Mouse (Mus musculus) liver, embryonic 15.5 days (tissue): Measurements from ENCODE around the gene Elavl4. TPM values are rescaled to one million over a fixed set of nuclear protein-coding genes. Genes with fewer than 3 reads are reported as not detected.

ENCODE experiments used
- ATAC-seq: fragments of 200-750 bp; cut with Nextera tagmentation; 2 replicates; pipeline ENCODE4 v1.8.0; 2017; ENCODE audit warnings: moderate number of reproducible peaks, mild to moderate bottlenecking, moderate library complexity; ENCODE audit not compliant: insufficient read depth
- H3K27ac ChIP-seq: fragments of 300-500 bp; sonication (generic); replicated peaks from 2 replicates; pipeline ENCODE4 v1.5.1; 2015; ENCODE audit warnings: mild to moderate bottlenecking, inconsistent platforms
- H3K27me3 ChIP-seq: fragments of 300-500 bp; sonication (generic); 2 replicates; pipeline ENCODE4 v1.6.1; 2015; ENCODE audit warnings: mild to moderate bottlenecking, inconsistent platforms
- H3K36me3 ChIP-seq: fragments of 300-500 bp; sonication (generic); replicated peaks from 2 replicates; pipeline ENCODE4 v1.6.1; 2015; ENCODE audit warnings: moderate library complexity, mild to moderate bottlenecking, inconsistent platforms
- H3K4me1 ChIP-seq: fragments of 300-500 bp; sonication (generic); replicated peaks from 2 replicates; pipeline ENCODE4 v1.6.1; 2015; ENCODE audit warnings: inconsistent platforms
- H3K4me2 ChIP-seq: fragments of 300-500 bp; sonication (generic); 2 replicates; pipeline ENCODE4 v1.6.1; 2015; ENCODE audit warnings: moderate library complexity, mild to moderate bottlenecking, inconsistent platforms
- H3K4me3 ChIP-seq: fragments of 300-500 bp; sonication (generic); replicated peaks from 2 replicates; pipeline ENCODE4 v1.5.1; 2015; ENCODE audit warnings: mild to moderate bottlenecking, inconsistent platforms
- H3K9ac ChIP-seq: fragments of 300-500 bp; sonication (generic); 2 replicates; pipeline ENCODE4 v1.6.1; 2015; ENCODE audit warnings: moderate library complexity, mild to moderate bottlenecking, inconsistent platforms
- H3K9me3 ChIP-seq: fragments of 300-500 bp; sonication (generic); replicated peaks from 2 replicates; pipeline ENCODE4 v1.6.1; 2016; ENCODE audit warnings: inconsistent platforms
- WGBS: fragments of 180-500 bp; shearing (Covaris S2); methylation state at CpG from one replicate; pipeline ENCODE4 v1.1.7; 2015; ENCODE audit warnings: mixed read lengths; ENCODE audit not compliant: insufficient replicate concordance; 5-methylcytosine and 5-hydroxymethylcytosine counted together
- polyA plus RNA-seq: library from polyadenylated mRNA; unstranded; fragments of >200 nt; fragmentation: Nextera tagmentation; extraction: Ambion mirVana; gene quantifications from 2 replicates; pipeline ENCODE4 v1.2.1, GENCODE M21; 2015

Elavl4 gene
- polyA plus RNA-seq, 1 experiment from 2014 or later = 0.47 TPM

GRCm38 (mm10) chr4:110264345-110264943, 87.3 kb downstream of the Elavl4 start:
- Histone ChIP-seq H3K9me3 (no peaks in the 10 kb centered on the region), H3K27me3 (no peaks in the 10 kb centered on the region), H3K4me1 (no peaks in the 10 kb centered on the region), H3K9ac (no peak overlapping the region), H3K36me3 (no peaks in the 10 kb centered on the region), H3K4me2 (no peak overlapping the region), H3K4me3 (no peak overlapping the region), H3K27ac (no peak overlapping the region)
- no peak for ATAC-seq
- WGBS = 64% methylated on average over 8 of the region's 8 CpGs

- no peak overlapping the region for H3K27ac ChIP-seq
- H3K9me3 ChIP-seq = no peaks in the 10 kb centered on the region
- no peak overlapping the region for H3K9ac ChIP-seq
- no peak overlapping the region for H3K4me2 ChIP-seq
- no peak for ATAC-seq
- no peaks in the 10 kb centered on the region for H3K36me3 ChIP-seq
- no peaks in the 10 kb centered on the region for H3K27me3 ChIP-seq
- no peak overlapping the region for H3K4me3 ChIP-seq
- WGBS = 64% methylated on average over 3 of the region's 3 CpGs
- H3K4me1 ChIP-seq = no peaks in the 10 kb centered on the region
Measured at GRCm38 (mm10) chr4:110257360-110257759, 94.3 kb downstream of the Elavl4 start.

- H3K27me3 ChIP-seq = no peaks in the 10 kb centered on the region
- no peak overlapping the region for H3K9ac ChIP-seq
- 53% methylated on average over 4 of the region's 4 CpGs for WGBS
- no peaks in the 10 kb centered on the region for H3K36me3 ChIP-seq
- H3K4me1 ChIP-seq = no peaks in the 10 kb centered on the region
- no peaks in the 10 kb centered on the region for H3K9me3 ChIP-seq
- no peak for ATAC-seq
- H3K4me3 ChIP-seq = no peak overlapping the region
- no peak overlapping the region for H3K27ac ChIP-seq
- no peak overlapping the region for H3K4me2 ChIP-seq
Measured at GRCm38 (mm10) chr4:110255617-110256016, 96.1 kb downstream of the Elavl4 start.

- 49% methylated on average over 3 of the region's 3 CpGs for WGBS
- no peaks in the 10 kb centered on the region for H3K27me3 ChIP-seq
- no peak for ATAC-seq
Measured at GRCm38 (mm10) chr4:110250055-110250454, 101.7 kb downstream of the Elavl4 start.

GRCm38 (mm10) chr4:110242879-110243278, 108.8 kb downstream of the Elavl4 start:
- no peak overlapping the region for H3K4me2 ChIP-seq
- no peaks in the 10 kb centered on the region for H3K4me1 ChIP-seq
- no peaks in the 10 kb centered on the region for H3K36me3 ChIP-seq
- no peak overlapping the region for H3K27ac ChIP-seq
- ATAC-seq = no peak
- no peak overlapping the region for H3K4me3 ChIP-seq
- no peaks in the 10 kb centered on the region for H3K27me3 ChIP-seq
- H3K9me3 ChIP-seq = no peaks in the 10 kb centered on the region
- H3K9ac ChIP-seq = no peak overlapping the region

More at GRCm38 (mm10) chr4:110250055-110250454, 101.7 kb downstream of the Elavl4 start:
- Histone ChIP-seq H3K4me1 (no peaks in the 10 kb centered on the region), H3K27ac (no peak overlapping the region), H3K4me3 (no peak overlapping the region), H3K9me3 (no peaks in the 10 kb centered on the region), H3K36me3 (no peaks in the 10 kb centered on the region), H3K4me2 (no peak overlapping the region), H3K9ac (no peak overlapping the region)

- no peak overlapping the region for H3K4me2 ChIP-seq
- no peak overlapping the region for H3K9ac ChIP-seq
- 0 out of 2 replicates have a peak overlapping the region, but pooled peaks have one; percentile 29 for H3K27ac ChIP-seq
- H3K4me3 ChIP-seq = no peak overlapping the region
- WGBS = 29% methylated on average over 1 of the region's 1 CpGs
- no peaks in the 10 kb centered on the region for H3K27me3 ChIP-seq
- H3K36me3 ChIP-seq = no peaks in the 10 kb centered on the region
- H3K9me3 ChIP-seq = no peaks in the 10 kb centered on the region
- H3K4me1 ChIP-seq = peaks cover 17% of the 10 kb centered on the region
- peak; percentile 75 for ATAC-seq
Measured at GRCm38 (mm10) chr4:110234554-110234953, 117.2 kb downstream of the Elavl4 start.

- no peak overlapping the region for H3K27ac ChIP-seq
- WGBS = 71% methylated on average over 3 of the region's 3 CpGs
- H3K36me3 ChIP-seq = no peaks in the 10 kb centered on the region
- no peak overlapping the region for H3K4me2 ChIP-seq
- no peak for ATAC-seq
- no peaks in the 10 kb centered on the region for H3K9me3 ChIP-seq
- no peak overlapping the region for H3K9ac ChIP-seq
- H3K27me3 ChIP-seq = no peaks in the 10 kb centered on the region
- peaks cover 29% of the 10 kb centered on the region for H3K4me1 ChIP-seq
- no peak overlapping the region for H3K4me3 ChIP-seq
Measured at GRCm38 (mm10) chr4:110232327-110232726, 119.4 kb downstream of the Elavl4 start.

- H3K9ac ChIP-seq = no peak overlapping the region
- no peaks in the 10 kb centered on the region for H3K9me3 ChIP-seq
- H3K27ac ChIP-seq = no peak overlapping the region
- no peaks in the 10 kb centered on the region for H3K27me3 ChIP-seq
- no peak for ATAC-seq
- H3K4me1 ChIP-seq = peaks cover 32% of the 10 kb centered on the region
- no peaks in the 10 kb centered on the region for H3K36me3 ChIP-seq
- no peak overlapping the region for H3K4me3 ChIP-seq
- H3K4me2 ChIP-seq = no peak overlapping the region
- 69% methylated on average over 4 of the region's 4 CpGs for WGBS
Measured at GRCm38 (mm10) chr4:110231799-110232198, 119.9 kb downstream of the Elavl4 start.

- Histone ChIP-seq H3K27ac (peak overlapping the region; percentile 61), H3K4me2 (peak overlapping the region; percentile 59), H3K27me3 (no peaks in the 10 kb centered on the region), H3K36me3 (no peaks in the 10 kb centered on the region), H3K4me1 (peaks cover 30% of the 10 kb centered on the region), H3K9me3 (no peaks in the 10 kb centered on the region), H3K4me3 (no peak overlapping the region), H3K9ac (no peak overlapping the region)
- 60% methylated on average over 1 of the region's 1 CpGs for WGBS
- ATAC-seq = peak; percentile 85
Measured at GRCm38 (mm10) chr4:110229652-110230051, 122.1 kb downstream of the Elavl4 start.

GRCm38 (mm10) chr4:110229238-110229637, 122.5 kb downstream of the Elavl4 start:
- H3K36me3 ChIP-seq = no peaks in the 10 kb centered on the region
- H3K27me3 ChIP-seq = no peaks in the 10 kb centered on the region
- no peak overlapping the region for H3K9ac ChIP-seq
- peak overlapping the region; percentile 31 for H3K27ac ChIP-seq
- peak overlapping the region; percentile 59 for H3K4me2 ChIP-seq
- peaks cover 26% of the 10 kb centered on the region for H3K4me1 ChIP-seq
- no peak overlapping the region for H3K4me3 ChIP-seq
- ATAC-seq = peak; percentile 46; the same call in 1 of the 2 replicates
- no peaks in the 10 kb centered on the region for H3K9me3 ChIP-seq

- WGBS = 23% methylated on average over 8 of the region's 8 CpGs
- peak; percentile 75 for ATAC-seq
- H3K27ac ChIP-seq = peak overlapping the region; percentile 68
- peaks cover 27% of the 10 kb centered on the region for H3K4me1 ChIP-seq
- no peaks in the 10 kb centered on the region for H3K36me3 ChIP-seq
- H3K9ac ChIP-seq = 0 out of 2 replicates have a peak overlapping the region, but pooled peaks have one; percentile 7
- peak overlapping the region; percentile 47 for H3K4me3 ChIP-seq
- peak overlapping the region; percentile 59 for H3K4me2 ChIP-seq
- no peaks in the 10 kb centered on the region for H3K27me3 ChIP-seq
- no peaks in the 10 kb centered on the region for H3K9me3 ChIP-seq
Measured at GRCm38 (mm10) chr4:110227621-110228031, 124.1 kb downstream of the Elavl4 start.

GRCm38 (mm10) chr4:110225492-110225891, 126.2 kb downstream of the Elavl4 start:
- H3K4me2 ChIP-seq = no peak overlapping the region
- H3K4me3 ChIP-seq = no peak overlapping the region
- no peaks in the 10 kb centered on the region for H3K36me3 ChIP-seq
- H3K9ac ChIP-seq = no peak overlapping the region
- WGBS = 76% methylated on average over 10 of the region's 10 CpGs
- H3K27me3 ChIP-seq = no peaks in the 10 kb centered on the region
- H3K9me3 ChIP-seq = no peaks in the 10 kb centered on the region
- H3K4me1 ChIP-seq = peaks cover 24% of the 10 kb centered on the region
- H3K27ac ChIP-seq = no peak overlapping the region
- no peak for ATAC-seq
